Mouse (Mus musculus): ENCODE measurements at regions not wholly inside any gene's neighbourhood (a gene's known extent, or its start where the extent isn't known, plus 50 kb on each side); places are given as distances from the start of the nearest gene placed in this dataset.

DNA sequence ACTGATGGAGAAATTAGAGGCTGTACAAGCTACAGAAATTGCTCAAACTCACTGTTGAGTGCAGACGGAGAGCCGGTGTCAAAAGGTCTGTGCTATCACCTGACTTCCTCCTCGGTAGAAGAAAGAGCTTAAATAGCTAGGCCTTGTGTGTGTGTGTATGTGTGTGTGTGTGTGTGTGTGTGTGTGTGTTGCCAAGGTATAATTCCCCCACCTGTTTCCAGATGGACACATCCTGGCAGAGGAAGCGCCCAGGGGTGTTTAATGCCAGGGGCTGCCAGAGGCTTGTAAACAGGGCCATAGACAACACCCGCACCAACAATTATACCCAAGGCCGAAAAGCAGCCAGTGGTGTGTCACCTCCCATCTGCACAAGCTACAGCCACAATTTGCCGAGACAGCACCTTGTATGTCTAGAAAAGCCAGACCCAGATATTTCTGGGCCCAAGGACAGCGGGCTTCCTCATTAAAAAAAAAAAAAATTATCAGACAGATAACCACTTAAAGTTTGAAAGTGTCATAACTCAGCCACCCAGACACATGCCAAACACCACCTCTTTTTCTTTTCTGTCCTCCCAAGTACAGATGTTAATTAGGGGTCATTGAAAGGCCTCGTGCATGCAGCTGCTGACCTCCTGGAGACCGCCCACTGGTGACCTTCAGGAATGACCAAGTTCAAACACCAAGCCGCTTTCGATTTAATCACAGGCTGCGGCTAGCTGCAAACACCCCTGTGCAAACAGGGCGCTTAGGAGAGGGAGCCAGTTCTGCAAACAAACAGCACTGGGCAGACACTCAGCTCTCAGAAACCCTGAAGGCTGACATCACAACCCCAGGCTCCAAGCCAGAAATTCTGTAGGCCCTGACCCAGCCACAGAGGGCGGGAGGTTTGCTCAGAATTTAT is 188.0 kb upstream of the Ubl3 start:
- H3K4me2 ChIP-seq (replicated peaks; ENCODE audit: low read depth, low read length, severe bottlenecking), result no peak overlapping the region
- TF ChIP-seq POLR2A (IDR thresholded peaks at IDR 0.05; ENCODE audit: borderline replicate concordance, extremely low read depth, insufficient read depth, insufficient read length), result no peak
- peak; percentile 56 for DNase-seq (ENCODE audit: low spot score)
- ATAC-seq (ENCODE audit: low FRiP score, low read depth), result no peak
- 0 out of 2 replicates have a peak, but pooled peaks cover 5% of the 10 kb centered on the region for H3K9me3 ChIP-seq (ENCODE audit: control insufficient read depth, low read length)
- WGBS, result 39% methylated on average over 15 of the region's 15 CpGs
- H3K27ac ChIP-seq (replicated peaks; ENCODE audit: low read depth, low read length), result no peak overlapping the region
- H3K4me1 ChIP-seq (ENCODE audit: control insufficient read depth, insufficient read depth, low read length), result peaks cover 4% of the 10 kb centered on the region; the same call in 1 of the 2 replicates
- no peak overlapping the region for H3K4me3 ChIP-seq (replicated peaks; ENCODE audit: low read length)
- H3K9ac ChIP-seq (ENCODE audit: low read depth, low read length, severe bottlenecking), result no peak overlapping the region
- no peaks in the 10 kb centered on the region for H3K36me3 ChIP-seq (ENCODE audit: control insufficient read depth, insufficient read depth, low read length)
- no peaks in the 10 kb centered on the region for H3K27me3 ChIP-seq (ENCODE audit: control insufficient read depth, insufficient read depth, low read length)

DNA sequence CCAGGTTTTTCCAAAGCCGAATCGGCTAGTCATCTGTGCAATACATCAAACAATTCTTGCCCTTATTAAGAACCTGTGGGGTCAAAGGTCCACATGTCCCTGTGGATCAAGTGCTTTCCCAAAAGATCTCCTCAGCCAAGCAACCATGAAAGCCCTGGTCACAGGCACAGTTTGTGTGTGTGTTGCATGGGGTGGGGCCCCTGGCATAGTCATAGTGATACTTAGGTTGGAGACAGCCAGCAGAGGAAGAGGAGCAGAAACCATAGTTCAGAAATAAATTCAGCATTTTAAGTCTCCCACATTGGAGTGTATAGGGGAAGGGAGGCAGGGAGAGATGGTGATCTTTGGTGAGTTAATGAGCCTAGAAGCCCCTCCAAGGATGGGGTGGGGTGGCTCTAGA is 187.1 kb upstream of the Ubl3 start:
- DNase-seq (ENCODE audit: low spot score) (no peak), ATAC-seq (ENCODE audit: low FRiP score, low read depth) (no peak)
- H3K27ac ChIP-seq (replicated peaks; ENCODE audit: low read depth, low read length), result no peak overlapping the region
- no peak overlapping the region for H3K9ac ChIP-seq (ENCODE audit: low read depth, low read length, severe bottlenecking)
- 0 out of 2 replicates have a peak, but pooled peaks cover 5% of the 10 kb centered on the region for H3K9me3 ChIP-seq (ENCODE audit: control insufficient read depth, low read length)
- no peaks in the 10 kb centered on the region for H3K27me3 ChIP-seq (ENCODE audit: control insufficient read depth, insufficient read depth, low read length)
- peaks cover 4% of the 10 kb centered on the region; the same call in 1 of the 2 replicates for H3K4me1 ChIP-seq (ENCODE audit: control insufficient read depth, insufficient read depth, low read length)
- H3K4me2 ChIP-seq (replicated peaks; ENCODE audit: low read depth, low read length, severe bottlenecking), result no peak overlapping the region
- no peaks in the 10 kb centered on the region for H3K36me3 ChIP-seq (ENCODE audit: control insufficient read depth, insufficient read depth, low read length)
- no peak for TF ChIP-seq POLR2A (IDR thresholded peaks at IDR 0.05; ENCODE audit: borderline replicate concordance, extremely low read depth, insufficient read depth, insufficient read length)
- no peak overlapping the region for H3K4me3 ChIP-seq (replicated peaks; ENCODE audit: low read length)
- WGBS, result 25% methylated on average over 2 of the region's 2 CpGs

DNA sequence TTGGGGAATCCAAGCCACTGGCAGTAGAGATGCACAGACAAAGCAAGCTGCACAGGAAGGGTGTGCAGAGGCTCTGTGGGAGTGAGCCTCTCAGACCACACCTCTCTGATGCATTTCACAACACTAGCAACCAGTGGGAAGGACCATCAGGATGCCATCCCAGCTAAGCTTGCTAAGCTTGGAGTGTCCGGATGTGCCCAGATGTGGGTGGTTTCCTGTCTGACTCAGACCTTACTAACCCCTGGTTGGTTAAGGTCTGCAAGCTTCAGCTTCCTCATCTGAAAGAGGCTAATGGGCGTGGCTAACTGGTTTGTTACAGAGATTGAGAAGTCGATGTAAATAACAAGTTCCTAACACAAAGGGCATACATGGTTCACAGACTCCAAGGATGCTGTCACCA is 186.6 kb upstream of the Ubl3 start:
- ATAC-seq (ENCODE audit: low FRiP score, low read depth) (no peak), DNase-seq (ENCODE audit: low spot score) (no peak)
- Histone ChIP-seq H3K27me3 (ENCODE audit: control insufficient read depth, insufficient read depth, low read length) (no peaks in the 10 kb centered on the region), H3K9ac (ENCODE audit: low read depth, low read length, severe bottlenecking) (no peak overlapping the region), H3K27ac (replicated peaks; ENCODE audit: low read depth, low read length) (no peak overlapping the region), H3K9me3 (ENCODE audit: control insufficient read depth, low read length) (0 out of 2 replicates have a peak, but pooled peaks cover 5% of the 10 kb centered on the region), H3K36me3 (ENCODE audit: control insufficient read depth, insufficient read depth, low read length) (no peaks in the 10 kb centered on the region), H3K4me1 (ENCODE audit: control insufficient read depth, insufficient read depth, low read length) (peaks cover 4% of the 10 kb centered on the region; the same call in 1 of the 2 replicates), H3K4me2 (replicated peaks; ENCODE audit: low read depth, low read length, severe bottlenecking) (no peak overlapping the region), H3K4me3 (replicated peaks; ENCODE audit: low read length) (no peak overlapping the region)
- WGBS, result 85% methylated on average over 3 of the region's 3 CpGs
- no peak for TF ChIP-seq POLR2A (IDR thresholded peaks at IDR 0.05; ENCODE audit: borderline replicate concordance, extremely low read depth, insufficient read depth, insufficient read length)

DNA sequence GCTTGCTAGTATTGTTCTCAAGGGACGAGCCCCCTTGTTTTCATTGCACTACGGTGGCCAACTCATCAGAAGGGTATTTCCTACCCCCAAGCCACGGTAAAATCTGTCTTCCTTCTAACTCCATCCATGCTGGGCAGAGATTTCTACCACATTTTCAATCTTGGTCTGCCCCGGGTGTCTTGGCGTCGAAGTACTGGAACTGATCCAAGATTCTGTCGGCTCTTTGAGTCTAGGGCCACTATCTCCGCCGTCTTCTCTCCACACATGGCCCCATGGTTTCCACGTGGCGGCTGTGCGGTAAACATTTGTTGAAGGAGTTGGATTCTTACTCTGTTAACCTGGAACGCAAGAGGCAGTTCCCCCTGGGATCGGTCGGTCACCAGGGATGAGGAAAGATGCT is 177.0 kb upstream of the Ubl3 start:
- no peaks in the 10 kb centered on the region for H3K27me3 ChIP-seq (ENCODE audit: control insufficient read depth, insufficient read depth, low read length)
- DNase-seq (ENCODE audit: low spot score) (no peak), ATAC-seq (ENCODE audit: low FRiP score, low read depth) (no peak)
- no peaks in the 10 kb centered on the region for H3K4me1 ChIP-seq (ENCODE audit: control insufficient read depth, insufficient read depth, low read length)
- no peak overlapping the region for H3K4me2 ChIP-seq (replicated peaks; ENCODE audit: low read depth, low read length, severe bottlenecking)
- no peak overlapping the region for H3K27ac ChIP-seq (replicated peaks; ENCODE audit: low read depth, low read length)
- no peak for TF ChIP-seq POLR2A (IDR thresholded peaks at IDR 0.05; ENCODE audit: borderline replicate concordance, extremely low read depth, insufficient read depth, insufficient read length)
- no peaks in the 10 kb centered on the region for H3K9me3 ChIP-seq (ENCODE audit: control insufficient read depth, low read length)
- H3K36me3 ChIP-seq (ENCODE audit: control insufficient read depth, insufficient read depth, low read length), result no peaks in the 10 kb centered on the region
- WGBS, result 79% methylated on average over 15 of the region's 15 CpGs
- H3K9ac ChIP-seq (ENCODE audit: low read depth, low read length, severe bottlenecking), result no peak overlapping the region
- H3K4me3 ChIP-seq (replicated peaks; ENCODE audit: low read length), result no peak overlapping the region

DNA sequence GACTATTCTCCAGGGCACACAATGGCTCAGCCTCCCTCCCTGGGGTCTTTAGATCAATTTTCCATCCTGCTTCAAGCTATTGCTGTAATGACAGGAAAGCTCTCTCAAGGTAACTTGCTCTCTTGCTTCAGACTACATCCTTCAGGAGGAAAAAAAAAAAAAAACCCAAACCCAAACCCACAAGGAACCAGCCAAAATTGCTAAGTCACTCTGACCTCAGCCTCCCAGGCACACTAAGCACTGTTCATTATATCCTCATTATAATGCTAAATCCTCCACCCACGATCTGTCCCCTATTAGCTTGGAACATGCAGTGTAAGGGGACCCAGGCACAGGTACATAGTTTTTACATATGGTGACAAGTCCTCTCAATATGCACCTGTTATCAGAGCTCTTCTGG is 175.9 kb upstream of the Ubl3 start:
- no peaks in the 10 kb centered on the region for H3K36me3 ChIP-seq (ENCODE audit: control insufficient read depth, insufficient read depth, low read length)
- H3K27me3 ChIP-seq (ENCODE audit: control insufficient read depth, insufficient read depth, low read length), result no peaks in the 10 kb centered on the region
- H3K9me3 ChIP-seq (ENCODE audit: control insufficient read depth, low read length), result no peaks in the 10 kb centered on the region
- DNase-seq (ENCODE audit: low spot score) (no peak), ATAC-seq (ENCODE audit: low FRiP score, low read depth) (no peak)
- no peak overlapping the region for H3K9ac ChIP-seq (ENCODE audit: low read depth, low read length, severe bottlenecking)
- 62% methylated on average over 1 of the region's 1 CpGs for WGBS
- H3K4me1 ChIP-seq (ENCODE audit: control insufficient read depth, insufficient read depth, low read length), result no peaks in the 10 kb centered on the region
- H3K27ac ChIP-seq (replicated peaks; ENCODE audit: low read depth, low read length), result no peak overlapping the region
- no peak overlapping the region for H3K4me2 ChIP-seq (replicated peaks; ENCODE audit: low read depth, low read length, severe bottlenecking)
- no peak for TF ChIP-seq POLR2A (IDR thresholded peaks at IDR 0.05; ENCODE audit: borderline replicate concordance, extremely low read depth, insufficient read depth, insufficient read length)
- no peak overlapping the region for H3K4me3 ChIP-seq (replicated peaks; ENCODE audit: low read length)
